Mouse (Mus musculus) kidney, embryonic 15.5 days (tissue): Measurements from ENCODE around the gene Ttc34. TPM values are rescaled to one million over a fixed set of nuclear protein-coding genes. Genes with fewer than 3 reads are reported as not detected.

Experiments
- ATAC-seq: fragments of 200-750 bp; cut with Nextera tagmentation; replicated peaks from 2 replicates; pipeline ENCODE4 v1.8.0; 2017; ENCODE audit warnings: moderate TSS enrichment; ENCODE audit not compliant: low FRiP score
- H3K27ac ChIP-seq: fragments of 300-500 bp; sonication (generic); 2 replicates; pipeline ENCODE4 v1.5.1; 2015; ENCODE audit warnings: mild to moderate bottlenecking, inconsistent platforms
- H3K27me3 ChIP-seq: fragments of 300-500 bp; sonication (generic); 2 replicates; pipeline ENCODE4 v1.6.1; 2015; ENCODE audit warnings: inconsistent platforms
- H3K36me3 ChIP-seq: fragments of 300-500 bp; sonication (generic); 2 replicates; pipeline ENCODE4 v1.6.1; 2015; ENCODE audit warnings: inconsistent platforms
- H3K4me1 ChIP-seq: fragments of 300-500 bp; sonication (generic); 2 replicates; pipeline ENCODE4 v1.6.1; 2015; ENCODE audit warnings: inconsistent platforms
- H3K4me2 ChIP-seq: fragments of 300-500 bp; sonication (generic); 2 replicates; pipeline ENCODE4 v1.6.1; 2015; ENCODE audit warnings: moderate library complexity, mild to moderate bottlenecking, inconsistent platforms
- H3K4me3 ChIP-seq: fragments of 300-500 bp; sonication (generic); replicated peaks from 2 replicates; pipeline ENCODE4 v1.5.1; 2015; ENCODE audit warnings: mild to moderate bottlenecking, inconsistent platforms
- H3K9ac ChIP-seq: fragments of 300-500 bp; sonication (generic); 2 replicates; pipeline ENCODE4 v1.6.1; 2015; ENCODE audit warnings: mild to moderate bottlenecking, inconsistent platforms
- H3K9me3 ChIP-seq: fragments of 300-500 bp; sonication (generic); replicated peaks from 2 replicates; pipeline ENCODE4 v1.6.1; 2016; ENCODE audit warnings: inconsistent platforms
- WGBS: fragments of 180-500 bp; shearing (Covaris S2); methylation state at CpG from one replicate; pipeline ENCODE4 v1.1.7; 2015; ENCODE audit warnings: mixed read lengths; 5-methylcytosine and 5-hydroxymethylcytosine counted together
- polyA plus RNA-seq: library from polyadenylated mRNA; unstranded; fragments of >200 nt; fragmentation: Nextera tagmentation; extraction: Ambion mirVana; gene quantifications from 2 replicates; pipeline ENCODE4 v1.2.1, GENCODE M21; 2015

The Ttc34 gene
- polyA plus RNA-seq, 1 experiment from 2014 or later: 0.99 TPM

GRCm38 (mm10) chr4:154904185-154905071 lies 67.2 kb downstream of the Ttc34 start:
- H3K4me1 ChIP-seq: peaks cover 15% of the 10 kb centered on the region
- peak overlapping the region; percentile 82 for H3K27ac ChIP-seq
- peak overlapping the region; percentile 47 for H3K9ac ChIP-seq
- 2% methylated on average over 16 of the region's 16 CpGs for WGBS
- H3K27me3 ChIP-seq: 0 out of 2 replicates have a peak, but pooled peaks cover 2% of the 10 kb centered on the region
- H3K36me3 ChIP-seq: no peaks in the 10 kb centered on the region
- no peaks in the 10 kb centered on the region for H3K9me3 ChIP-seq
- ATAC-seq: peak; percentile 96
- H3K4me2 ChIP-seq: peak overlapping the region; percentile 89
- H3K4me3 ChIP-seq: peak overlapping the region; percentile 56

- 0 out of 2 replicates have a peak, but pooled peaks have one; percentile 44 for ATAC-seq
- H3K9ac ChIP-seq: 0 out of 2 replicates have a peak overlapping the region, but pooled peaks have one; percentile 23
- 40% methylated on average over 17 of the region's 17 CpGs for WGBS
- H3K4me1 ChIP-seq: peaks cover 23% of the 10 kb centered on the region
- H3K36me3 ChIP-seq: no peaks in the 10 kb centered on the region
- 0 out of 2 replicates have a peak overlapping the region, but pooled peaks have one; percentile 18 for H3K27ac ChIP-seq
- H3K4me3 ChIP-seq: 0 out of 2 replicates have a peak overlapping the region, but pooled peaks have one; percentile 6
- no peaks in the 10 kb centered on the region for H3K27me3 ChIP-seq
- no peaks in the 10 kb centered on the region for H3K9me3 ChIP-seq
- peak overlapping the region; percentile 31 for H3K4me2 ChIP-seq
Observed at GRCm38 (mm10) chr4:154907833-154908232, 70.6 kb downstream of the Ttc34 start.

- Histone ChIP-seq H3K4me1 (peaks cover 23% of the 10 kb centered on the region), H3K4me3 (no peak overlapping the region), H3K9me3 (no peaks in the 10 kb centered on the region), H3K27me3 (no peaks in the 10 kb centered on the region), H3K4me2 (no peak overlapping the region), H3K9ac (no peak overlapping the region), H3K27ac (no peak overlapping the region), H3K36me3 (no peaks in the 10 kb centered on the region)
- no peak for ATAC-seq
- 91% methylated on average over 5 of the region's 5 CpGs for WGBS
Observed at GRCm38 (mm10) chr4:154908490-154908889, 71.2 kb downstream of the Ttc34 start.

- Histone ChIP-seq H3K27ac (no peak overlapping the region), H3K36me3 (no peaks in the 10 kb centered on the region), H3K9ac (no peak overlapping the region), H3K4me3 (no peak overlapping the region), H3K4me1 (peaks cover 15% of the 10 kb centered on the region), H3K4me2 (peak overlapping the region; percentile 3; the same call in 1 of the 2 replicates), H3K9me3 (no peaks in the 10 kb centered on the region), H3K27me3 (no peaks in the 10 kb centered on the region)
- WGBS: 37% methylated on average over 15 of the region's 15 CpGs
- no peak for ATAC-seq
Observed at GRCm38 (mm10) chr4:154910606-154911522, 73.6 kb downstream of the Ttc34 start.

- H3K9ac ChIP-seq: no peak overlapping the region
- peaks cover 15% of the 10 kb centered on the region for H3K4me1 ChIP-seq
- ATAC-seq: peak; percentile 67
- no peaks in the 10 kb centered on the region for H3K9me3 ChIP-seq
- no peaks in the 10 kb centered on the region for H3K27me3 ChIP-seq
- no peaks in the 10 kb centered on the region for H3K36me3 ChIP-seq
- no peak overlapping the region for H3K4me3 ChIP-seq
- H3K27ac ChIP-seq: no peak overlapping the region
- 67% methylated on average over 2 of the region's 2 CpGs for WGBS
- H3K4me2 ChIP-seq: no peak overlapping the region
Observed at GRCm38 (mm10) chr4:154911644-154912043, 74.4 kb downstream of the Ttc34 start.

- WGBS: 93% methylated on average over 3 of the region's 3 CpGs
- no peak overlapping the region for H3K27ac ChIP-seq
- no peaks in the 10 kb centered on the region for H3K9me3 ChIP-seq
- no peaks in the 10 kb centered on the region for H3K36me3 ChIP-seq
- H3K27me3 ChIP-seq: no peaks in the 10 kb centered on the region
- H3K9ac ChIP-seq: no peak overlapping the region
- peaks cover 10% of the 10 kb centered on the region for H3K4me1 ChIP-seq
- H3K4me2 ChIP-seq: no peak overlapping the region
- ATAC-seq: no peak
- no peak overlapping the region for H3K4me3 ChIP-seq
Observed at GRCm38 (mm10) chr4:154913845-154914244, 76.6 kb downstream of the Ttc34 start.

- Histone ChIP-seq H3K4me3 (no peak overlapping the region), H3K9ac (no peak overlapping the region), H3K27ac (no peak overlapping the region), H3K36me3 (no peaks in the 10 kb centered on the region), H3K4me1 (peaks cover 10% of the 10 kb centered on the region), H3K9me3 (no peaks in the 10 kb centered on the region), H3K27me3 (no peaks in the 10 kb centered on the region), H3K4me2 (no peak overlapping the region)
- 93% methylated on average over 4 of the region's 4 CpGs for WGBS
- ATAC-seq: no peak
Observed at GRCm38 (mm10) chr4:154914252-154914651, 77.0 kb downstream of the Ttc34 start.

- H3K4me3 ChIP-seq: no peak overlapping the region
- H3K27ac ChIP-seq: no peak overlapping the region
- no peak for ATAC-seq
- no peaks in the 10 kb centered on the region for H3K9me3 ChIP-seq
- WGBS: 80% methylated on average over 3 of the region's 3 CpGs
- peaks cover 10% of the 10 kb centered on the region for H3K4me1 ChIP-seq
- no peak overlapping the region for H3K9ac ChIP-seq
- no peaks in the 10 kb centered on the region for H3K27me3 ChIP-seq
- H3K36me3 ChIP-seq: no peaks in the 10 kb centered on the region
- H3K4me2 ChIP-seq: no peak overlapping the region
Observed at GRCm38 (mm10) chr4:154914707-154915106, 77.4 kb downstream of the Ttc34 start.

GRCm38 (mm10) chr4:154915286-154915685 lies 78.0 kb downstream of the Ttc34 start:
- Histone ChIP-seq H3K27me3 (no peaks in the 10 kb centered on the region), H3K4me2 (no peak overlapping the region), H3K9ac (no peak overlapping the region), H3K4me3 (no peak overlapping the region), H3K36me3 (no peaks in the 10 kb centered on the region), H3K4me1 (peaks cover 10% of the 10 kb centered on the region), H3K27ac (no peak overlapping the region), H3K9me3 (no peaks in the 10 kb centered on the region)
- WGBS: 69% methylated on average over 10 of the region's 10 CpGs
- no peak for ATAC-seq

GRCm38 (mm10) chr4:154916662-154917061 lies 79.4 kb downstream of the Ttc34 start:
- Histone ChIP-seq H3K4me2 (no peak overlapping the region), H3K4me1 (no peaks in the 10 kb centered on the region), H3K27ac (no peak overlapping the region), H3K4me3 (no peak overlapping the region), H3K36me3 (no peaks in the 10 kb centered on the region), H3K27me3 (no peaks in the 10 kb centered on the region), H3K9ac (no peak overlapping the region), H3K9me3 (no peaks in the 10 kb centered on the region)
- 86% methylated on average over 4 of the region's 4 CpGs for WGBS
- ATAC-seq: no peak
